Mouse (Mus musculus): Measurements from ENCODE around the gene Rptor. TPM values are rescaled to one million over a fixed set of nuclear protein-coding genes. Genes with fewer than 3 reads are reported as not detected.

Rptor gene
- polyA plus RNA-seq, 1 experiment from 2014 or later = 11.6 TPM

DNA sequence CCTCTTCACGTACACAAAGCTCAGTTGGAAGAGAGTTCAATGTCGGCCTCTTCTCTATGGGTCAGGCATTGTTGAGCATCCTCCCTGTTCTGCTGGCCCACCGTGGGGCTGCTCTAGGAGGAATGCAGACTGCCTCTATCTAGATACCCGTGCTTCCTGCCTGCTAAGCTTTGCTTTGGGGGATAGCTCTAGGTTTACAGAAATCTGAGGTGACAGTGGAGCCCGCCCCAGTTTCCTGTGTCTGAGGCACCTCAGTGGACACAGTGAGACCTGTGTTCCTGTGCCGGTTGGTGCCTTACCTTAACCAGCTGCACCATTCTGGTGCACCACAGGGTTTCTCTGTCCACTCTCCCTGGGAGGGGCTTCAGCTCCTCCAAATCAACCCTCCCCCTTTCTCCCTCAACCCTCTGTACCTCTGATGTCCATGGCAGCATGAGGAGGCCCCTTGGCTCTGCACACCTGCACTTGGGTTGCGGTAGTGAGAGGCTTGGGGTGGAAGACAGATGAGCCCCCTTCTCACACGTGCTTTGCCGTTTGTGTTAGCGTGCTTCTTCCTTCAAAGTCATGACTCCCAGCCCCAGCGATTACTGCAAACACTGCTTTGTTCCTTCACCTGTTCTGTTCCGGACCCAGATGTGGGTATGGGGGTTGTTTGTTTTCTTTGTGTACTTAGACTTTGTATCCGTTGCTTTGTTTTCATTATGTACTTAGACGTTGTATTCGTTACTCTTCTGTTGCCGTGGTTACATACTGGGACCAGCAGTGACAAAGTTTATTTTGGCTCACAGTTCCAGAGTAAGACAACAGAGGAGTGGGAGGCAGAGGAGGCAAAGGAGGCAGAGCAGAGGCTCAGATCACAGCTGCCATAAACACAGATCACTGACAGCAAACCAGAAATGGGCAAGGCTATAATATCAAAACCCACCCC, 231.4 kb downstream of the Rptor start:
- Histone ChIP-seq H3K36me3 (ENCODE audit: control insufficient read depth, insufficient read depth, low read length) (peaks cover 4% of the 10 kb centered on the region; the same call in 1 of the 2 replicates), H3K4me1 (ENCODE audit: control insufficient read depth, insufficient read depth, low read length) (no peaks in the 10 kb centered on the region), H3K27ac (replicated peaks; ENCODE audit: low read depth, low read length) (no peak overlapping the region), H3K27me3 (replicated peaks; ENCODE audit: control insufficient read depth, insufficient read depth, low read length) (no peaks in the 10 kb centered on the region), H3K4me3 (ENCODE audit: low read depth, low read length) (no peak overlapping the region), H3K9ac (ENCODE audit: low read depth, low read length) (no peak overlapping the region), H3K9me3 (ENCODE audit: control insufficient read depth, low read length) (no peaks in the 10 kb centered on the region), H3K4me2 (ENCODE audit: low read depth, low read length) (no peak overlapping the region)
- ATAC-seq (ENCODE audit: low read depth) (no peak), DNase-seq (ENCODE audit: low spot score) (no peak)
- 61% methylated on average over 16 of the region's 16 CpGs for WGBS

DNA sequence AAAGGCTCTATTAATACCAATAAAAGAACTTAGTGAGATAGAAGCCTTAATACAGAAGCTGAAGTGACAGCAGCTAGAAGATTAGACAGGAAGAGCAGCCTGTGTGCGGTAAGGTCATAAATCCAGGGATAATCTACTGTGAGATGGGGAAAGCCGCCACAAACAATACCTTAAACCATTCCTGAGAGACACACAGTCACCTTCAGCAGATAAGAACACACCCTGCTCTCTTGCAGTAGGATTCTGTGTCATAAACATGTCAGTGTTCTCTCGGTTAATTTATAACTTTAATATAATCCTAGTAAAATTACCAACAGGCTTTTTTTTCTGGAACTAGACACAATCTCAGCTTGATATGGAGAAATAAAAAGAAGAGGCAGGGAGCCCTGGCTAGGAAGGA, 233.6 kb downstream of the Rptor start:
- Histone ChIP-seq H3K9me3 (ENCODE audit: control insufficient read depth, low read length) (no peaks in the 10 kb centered on the region), H3K4me1 (ENCODE audit: control insufficient read depth, insufficient read depth, low read length) (no peaks in the 10 kb centered on the region), H3K4me2 (ENCODE audit: low read depth, low read length) (no peak overlapping the region), H3K27ac (replicated peaks; ENCODE audit: low read depth, low read length) (no peak overlapping the region), H3K27me3 (replicated peaks; ENCODE audit: control insufficient read depth, insufficient read depth, low read length) (no peaks in the 10 kb centered on the region), H3K36me3 (ENCODE audit: control insufficient read depth, insufficient read depth, low read length) (peaks cover 8% of the 10 kb centered on the region; the same call in 1 of the 2 replicates), H3K4me3 (ENCODE audit: low read depth, low read length) (no peak overlapping the region), H3K9ac (ENCODE audit: low read depth, low read length) (no peak overlapping the region)
- WGBS = 94% methylated on average over 3 of the region's 3 CpGs
- no peak for ATAC-seq (ENCODE audit: low read depth)
- no peak for DNase-seq (ENCODE audit: low spot score)

GRCm38 (mm10) chr11:119837786-119838185, 235.1 kb downstream of the Rptor start:
- Histone ChIP-seq H3K9ac (ENCODE audit: low read depth, low read length) (no peak overlapping the region), H3K36me3 (ENCODE audit: control insufficient read depth, insufficient read depth, low read length) (peaks cover 14% of the 10 kb centered on the region; the same call in 1 of the 2 replicates), H3K4me3 (ENCODE audit: low read depth, low read length) (no peak overlapping the region), H3K27ac (replicated peaks; ENCODE audit: low read depth, low read length) (no peak overlapping the region), H3K4me2 (ENCODE audit: low read depth, low read length) (no peak overlapping the region), H3K9me3 (ENCODE audit: control insufficient read depth, low read length) (no peaks in the 10 kb centered on the region), H3K27me3 (replicated peaks; ENCODE audit: control insufficient read depth, insufficient read depth, low read length) (no peaks in the 10 kb centered on the region), H3K4me1 (ENCODE audit: control insufficient read depth, insufficient read depth, low read length) (no peaks in the 10 kb centered on the region)
- no peak for ATAC-seq (ENCODE audit: low read depth)
- WGBS = 76% methylated on average over 1 of the region's 1 CpGs
- DNase-seq (ENCODE audit: low spot score) = no peak

DNA sequence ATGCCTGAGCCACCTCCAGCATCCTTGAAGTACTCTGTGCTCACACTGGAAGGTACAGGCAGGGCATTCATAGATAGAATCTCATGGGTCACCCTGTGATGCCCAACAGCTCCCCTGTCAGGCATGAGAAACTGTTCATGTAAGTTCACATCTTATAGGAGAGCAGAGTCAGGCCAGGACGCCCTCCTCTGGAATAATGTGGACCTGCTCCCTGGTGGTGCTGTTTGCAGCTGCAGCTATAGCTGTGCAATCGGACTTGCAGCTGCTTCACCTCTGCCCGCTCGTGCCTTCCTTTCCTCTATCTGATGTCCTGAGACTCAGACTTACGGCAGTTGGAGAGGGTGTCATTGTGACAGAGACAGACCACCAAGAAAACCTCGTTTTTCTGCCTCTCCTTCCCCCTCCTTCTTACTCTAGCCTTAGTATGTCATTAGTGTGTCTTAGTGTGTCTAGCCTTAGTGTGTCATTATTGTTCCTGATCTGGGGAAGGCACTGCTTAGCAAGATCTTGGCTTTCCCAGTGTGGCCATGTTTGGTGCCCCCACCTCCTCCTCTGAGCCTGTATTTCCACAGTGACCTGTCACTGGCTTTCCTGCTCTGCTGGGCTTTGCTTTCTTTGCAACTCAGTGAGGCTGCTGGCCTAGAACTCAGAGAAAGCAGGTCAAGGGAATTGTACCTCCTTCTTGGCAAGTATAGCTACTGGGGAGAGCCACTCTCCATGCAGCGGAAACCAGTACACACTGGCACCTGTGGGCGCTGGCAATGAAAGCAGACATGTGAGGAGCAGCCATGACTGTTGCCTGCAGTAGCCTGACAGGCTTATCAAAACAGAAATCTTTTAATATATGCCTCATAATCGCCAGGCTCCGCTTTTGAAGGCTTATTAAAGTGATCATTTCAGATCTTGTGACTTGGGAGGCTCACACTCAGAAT, 237.0 kb downstream of the Rptor start:
- Histone ChIP-seq H3K9ac (ENCODE audit: low read depth, low read length) (no peak overlapping the region), H3K27ac (replicated peaks; ENCODE audit: low read depth, low read length) (no peak overlapping the region), H3K27me3 (replicated peaks; ENCODE audit: control insufficient read depth, insufficient read depth, low read length) (no peaks in the 10 kb centered on the region), H3K36me3 (ENCODE audit: control insufficient read depth, insufficient read depth, low read length) (peaks cover 22% of the 10 kb centered on the region; the same call in 1 of the 2 replicates), H3K4me1 (ENCODE audit: control insufficient read depth, insufficient read depth, low read length) (no peaks in the 10 kb centered on the region), H3K4me2 (ENCODE audit: low read depth, low read length) (no peak overlapping the region), H3K9me3 (ENCODE audit: control insufficient read depth, low read length) (no peaks in the 10 kb centered on the region), H3K4me3 (ENCODE audit: low read depth, low read length) (no peak overlapping the region)
- 78% methylated on average over 10 of the region's 10 CpGs for WGBS
- no peak for DNase-seq (ENCODE audit: low spot score)
- ATAC-seq (ENCODE audit: low read depth) = no peak

- no peaks in the 10 kb centered on the region for H3K4me1 ChIP-seq (ENCODE audit: control insufficient read depth, insufficient read depth, low read length)
- H3K36me3 ChIP-seq (ENCODE audit: control insufficient read depth, insufficient read depth, low read length) = peaks cover 43% of the 10 kb centered on the region
- H3K27ac ChIP-seq (replicated peaks; ENCODE audit: low read depth, low read length) = no peak overlapping the region
- WGBS = 83% methylated on average over 6 of the region's 6 CpGs
- no peak for DNase-seq (ENCODE audit: low spot score)
- H3K9me3 ChIP-seq (ENCODE audit: control insufficient read depth, low read length) = no peaks in the 10 kb centered on the region
- no peak overlapping the region for H3K9ac ChIP-seq (ENCODE audit: low read depth, low read length)
- H3K4me2 ChIP-seq (ENCODE audit: low read depth, low read length) = no peak overlapping the region
- ATAC-seq (ENCODE audit: low read depth) = no peak
- H3K27me3 ChIP-seq (replicated peaks; ENCODE audit: control insufficient read depth, insufficient read depth, low read length) = no peaks in the 10 kb centered on the region
- H3K4me3 ChIP-seq (ENCODE audit: low read depth, low read length) = no peak overlapping the region
Measured at GRCm38 (mm10) chr11:119846608-119847007, 243.9 kb downstream of the Rptor start.

DNA sequence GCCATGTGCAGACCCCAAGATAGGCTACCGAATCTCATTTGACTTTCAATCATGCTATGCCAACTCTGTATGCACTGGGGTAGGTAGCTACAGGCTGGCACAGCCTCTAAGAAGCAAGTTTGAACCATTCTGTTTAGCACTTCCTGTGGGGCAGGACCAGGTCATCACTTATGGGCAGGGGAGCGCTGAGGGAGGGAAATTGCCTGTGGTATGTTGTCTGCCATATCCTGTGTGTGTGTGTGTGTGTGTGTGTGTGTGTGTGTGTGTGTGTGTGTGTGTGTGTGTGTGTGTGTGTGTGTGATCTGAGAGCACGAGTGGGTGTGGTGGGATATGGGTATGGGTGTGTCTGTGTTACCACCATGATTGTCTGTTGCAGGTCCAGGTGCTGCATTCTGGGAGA, 244.4 kb downstream of the Rptor start:
- 94% methylated on average over 2 of the region's 3 CpGs for WGBS
- no peak overlapping the region for H3K27ac ChIP-seq (replicated peaks; ENCODE audit: low read depth, low read length)
- no peaks in the 10 kb centered on the region for H3K27me3 ChIP-seq (replicated peaks; ENCODE audit: control insufficient read depth, insufficient read depth, low read length)
- no peaks in the 10 kb centered on the region for H3K9me3 ChIP-seq (ENCODE audit: control insufficient read depth, low read length)
- peaks cover 44% of the 10 kb centered on the region for H3K36me3 ChIP-seq (ENCODE audit: control insufficient read depth, insufficient read depth, low read length)
- no peak overlapping the region for H3K4me3 ChIP-seq (ENCODE audit: low read depth, low read length)
- no peaks in the 10 kb centered on the region for H3K4me1 ChIP-seq (ENCODE audit: control insufficient read depth, insufficient read depth, low read length)
- H3K4me2 ChIP-seq (ENCODE audit: low read depth, low read length) = no peak overlapping the region
- no peak for ATAC-seq (ENCODE audit: low read depth)
- H3K9ac ChIP-seq (ENCODE audit: low read depth, low read length) = no peak overlapping the region
- DNase-seq (ENCODE audit: low spot score) = no peak

DNA sequence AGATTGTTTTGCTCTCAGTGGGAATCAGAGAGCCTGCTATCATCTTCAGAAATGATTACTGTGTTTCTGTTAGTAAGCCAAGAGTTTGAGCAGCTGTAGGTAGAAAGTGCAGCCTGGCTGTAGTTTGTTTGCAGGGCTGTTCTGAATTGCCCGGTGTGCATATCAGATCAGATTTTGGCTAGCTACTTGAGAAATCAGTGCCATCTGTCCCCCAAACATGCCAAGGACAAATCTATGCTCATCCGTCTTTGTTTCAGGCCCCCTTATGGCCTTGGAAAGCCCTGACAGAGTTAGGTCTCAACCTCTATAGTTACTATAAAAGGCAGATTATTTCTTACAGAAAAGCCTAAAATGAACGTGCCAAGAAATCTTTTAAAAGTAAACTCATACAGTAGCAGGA, 244.9 kb downstream of the Rptor start:
- H3K36me3 ChIP-seq (ENCODE audit: control insufficient read depth, insufficient read depth, low read length) = peaks cover 49% of the 10 kb centered on the region
- H3K9me3 ChIP-seq (ENCODE audit: control insufficient read depth, low read length) = no peaks in the 10 kb centered on the region
- WGBS = 83% methylated on average over 3 of the region's 3 CpGs
- no peak for DNase-seq (ENCODE audit: low spot score)
- no peak overlapping the region for H3K9ac ChIP-seq (ENCODE audit: low read depth, low read length)
- H3K27ac ChIP-seq (replicated peaks; ENCODE audit: low read depth, low read length) = no peak overlapping the region
- H3K27me3 ChIP-seq (replicated peaks; ENCODE audit: control insufficient read depth, insufficient read depth, low read length) = no peaks in the 10 kb centered on the region
- H3K4me2 ChIP-seq (ENCODE audit: low read depth, low read length) = no peak overlapping the region
- H3K4me3 ChIP-seq (ENCODE audit: low read depth, low read length) = no peak overlapping the region
- no peak for ATAC-seq (ENCODE audit: low read depth)
- H3K4me1 ChIP-seq (ENCODE audit: control insufficient read depth, insufficient read depth, low read length) = no peaks in the 10 kb centered on the region

DNA sequence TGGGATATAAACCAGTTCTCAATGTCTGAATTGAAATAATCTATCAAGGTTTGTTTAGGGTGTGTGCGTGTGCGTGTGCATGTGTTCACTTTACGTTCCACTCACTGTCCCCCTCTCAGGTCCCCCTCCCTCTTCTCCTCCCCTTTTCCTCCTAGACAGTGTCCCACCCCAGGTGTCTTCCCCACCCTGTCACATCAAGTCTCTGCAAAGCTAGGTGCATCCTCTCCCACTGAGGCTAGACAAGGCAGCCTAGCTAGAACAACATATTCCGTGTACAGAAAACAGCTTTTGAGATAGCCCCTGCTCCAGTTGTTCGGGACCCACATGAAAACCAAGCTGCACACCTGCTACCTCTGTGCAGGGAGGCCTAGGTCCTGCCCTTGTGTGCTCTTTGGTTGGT, 245.5 kb downstream of the Rptor start:
- Histone ChIP-seq H3K4me3 (ENCODE audit: low read depth, low read length) (no peak overlapping the region), H3K4me1 (ENCODE audit: control insufficient read depth, insufficient read depth, low read length) (no peaks in the 10 kb centered on the region), H3K36me3 (ENCODE audit: control insufficient read depth, insufficient read depth, low read length) (peaks cover 55% of the 10 kb centered on the region), H3K27ac (replicated peaks; ENCODE audit: low read depth, low read length) (no peak overlapping the region), H3K27me3 (replicated peaks; ENCODE audit: control insufficient read depth, insufficient read depth, low read length) (no peaks in the 10 kb centered on the region), H3K9ac (ENCODE audit: low read depth, low read length) (no peak overlapping the region), H3K4me2 (ENCODE audit: low read depth, low read length) (no peak overlapping the region), H3K9me3 (ENCODE audit: control insufficient read depth, low read length) (no peaks in the 10 kb centered on the region)
- DNase-seq (ENCODE audit: low spot score) = no peak
- 87% methylated on average over 5 of the region's 5 CpGs for WGBS
- ATAC-seq (ENCODE audit: low read depth) = no peak
